Mouse (Mus musculus): Measurements from ENCODE around the gene Lsm11. TPM values are rescaled to one million over a fixed set of nuclear protein-coding genes. Genes with fewer than 3 reads are reported as not detected.

Lsm11 gene
- polyA plus RNA-seq, 1 experiment from 2014 or later = 26.1 TPM

Other genes with a start within 250 kb of the Lsm11 start
- gene Clint1, start 92.9 kb downstream of the Lsm11 start, polyA plus RNA-seq (2015; fragmentation: Nextera tagmentation; extraction: Ambion mirVana) = 42.8 TPM in 2 replicates
- gene Thg1l, start 10.6 kb upstream of the Lsm11 start, polyA plus RNA-seq (2015; fragmentation: Nextera tagmentation; extraction: Ambion mirVana) = 10.1 and 10.2 TPM in 2 replicates
- 0.18 and 0.23 TPM in 2 replicates for gene Sox30, start 35.4 kb upstream of the Lsm11 start, polyA plus RNA-seq (2015; fragmentation: Nextera tagmentation; extraction: Ambion mirVana)
- gene Gm12166, start 107.4 kb upstream of the Lsm11 start, polyA plus RNA-seq (2015; fragmentation: Nextera tagmentation; extraction: Ambion mirVana) = 4.0 and 5.4 TPM in 2 replicates
- gene Adam19, start 111.1 kb upstream of the Lsm11 start, polyA plus RNA-seq (2015; fragmentation: Nextera tagmentation; extraction: Ambion mirVana) = 11.3 and 12.2 TPM in 2 replicates
- gene Nipal4, start 221.6 kb upstream of the Lsm11 start, polyA plus RNA-seq (2015; fragmentation: Nextera tagmentation; extraction: Ambion mirVana) = 0.43 TPM in 2 replicates

Measured in midbrain, embryonic 15.5 days (tissue).